Mouse (Mus musculus) limb, embryonic 11.5 days (tissue): ENCODE measurements around the gene Ypel1. TPM values are rescaled to one million over a fixed set of nuclear protein-coding genes. Genes with fewer than 3 reads are reported as not detected.
A peak's percentile ranks its signal among the peaks of the same experiment; 100 is the strongest.

Experiments used
- ATAC-seq: fragments of 200-750 bp; cut with Nextera tagmentation; 2 replicates; pipeline ENCODE4 v1.8.0; 2017; ENCODE audit warnings: low read depth; ENCODE audit not compliant: insufficient number of reproducible peaks, low FRiP score, low TSS enrichment
- DNase-seq: peaks from one replicate; pipeline ENCODE4 v3.0.0-alpha.2; 2015; ENCODE audit warnings: low spot score
- H3K27ac ChIP-seq: fragments of 300-500 bp; sonication (generic); replicated peaks from 2 replicates; pipeline ENCODE4 v1.5.1; 2014; ENCODE audit warnings: low read depth, mild to moderate bottlenecking, low read length
- H3K27me3 ChIP-seq: fragments of 300-500 bp; sonication (generic); 2 replicates; pipeline ENCODE4 v1.6.1; 2014; ENCODE audit warnings: mild to moderate bottlenecking, low read length, mixed read lengths; ENCODE audit not compliant: control insufficient read depth, insufficient read depth
- H3K36me3 ChIP-seq: fragments of 300-500 bp; sonication (generic); 2 replicates; pipeline ENCODE4 v1.6.1; 2014; ENCODE audit warnings: mild to moderate bottlenecking, low read length, moderate library complexity, mixed read lengths; ENCODE audit not compliant: control insufficient read depth, insufficient read depth
- H3K4me1 ChIP-seq: fragments of 300-500 bp; sonication (generic); 2 replicates; pipeline ENCODE4 v1.6.1; 2014; ENCODE audit warnings: low read length, mixed read lengths; ENCODE audit not compliant: control insufficient read depth, insufficient read depth
- H3K4me2 ChIP-seq: fragments of 300-500 bp; sonication (generic); 2 replicates; pipeline ENCODE4 v1.6.1; 2014; ENCODE audit warnings: low read depth, mild to moderate bottlenecking, moderate library complexity; ENCODE audit not compliant: severe bottlenecking
- H3K4me3 ChIP-seq: fragments of 300-500 bp; sonication (generic); 2 replicates; pipeline ENCODE4 v1.5.1; 2014; ENCODE audit warnings: low read depth, low read length
- H3K9ac ChIP-seq: fragments of 300-500 bp; sonication (generic); 2 replicates; pipeline ENCODE4 v1.6.1; 2014; ENCODE audit warnings: mild to moderate bottlenecking, low read length
- H3K9me3 ChIP-seq: fragments of 300-500 bp; sonication (generic); 2 replicates; pipeline ENCODE4 v1.6.1; 2016; ENCODE audit warnings: low read length; ENCODE audit not compliant: control insufficient read depth
- WGBS: fragments of 180-500 bp; shearing (Covaris S2); extraction: QIAGEN DNeasy Blood & Tissue Kit; methylation state at CpG from one replicate; pipeline ENCODE4 v1.1.7; 2014; 5-methylcytosine and 5-hydroxymethylcytosine counted together
- polyA plus RNA-seq: library from polyadenylated mRNA; unstranded; fragments of >200 nt; fragmentation: Nextera tagmentation; extraction: Ambion mirVana; gene quantifications from 2 replicates; pipeline ENCODE4 v1.2.1, GENCODE M21; 2014

Ypel1 gene
- polyA plus RNA-seq, 1 experiment from 2014 or later: 109 TPM

DNA sequence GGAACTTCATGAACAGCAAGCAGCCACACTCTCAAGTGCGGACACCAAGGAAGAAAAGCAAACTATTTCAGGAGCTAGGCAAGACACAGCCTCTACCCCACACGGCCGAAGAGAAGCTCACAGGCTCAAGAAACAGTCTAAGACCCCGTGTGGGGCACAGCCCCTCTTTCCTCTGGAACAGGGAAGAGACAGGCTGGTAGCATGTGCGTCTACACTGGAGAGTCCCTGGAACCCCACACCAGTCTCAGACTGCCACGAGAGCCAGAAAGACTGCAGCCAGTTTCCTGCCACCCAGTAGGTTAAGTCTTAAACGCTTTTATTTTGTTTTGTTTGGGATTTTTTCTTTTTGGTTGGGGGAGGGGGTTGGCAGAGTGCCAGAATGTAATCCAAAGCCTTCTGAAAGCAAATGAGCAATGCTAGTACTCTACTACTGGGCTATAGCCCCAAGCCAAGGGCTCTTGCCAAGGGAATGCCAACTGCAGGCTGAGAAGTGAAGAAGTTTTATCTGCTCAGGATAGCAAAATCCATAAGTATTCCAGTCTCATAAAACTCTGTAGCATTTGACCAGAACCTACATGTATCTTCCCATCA lies 33.2 kb downstream of the Ypel1 start:
- Histone ChIP-seq H3K36me3 (peaks cover 21% of the 10 kb centered on the region), H3K27me3 (no peaks in the 10 kb centered on the region), H3K27ac (no peak overlapping the region), H3K9ac (no peak overlapping the region), H3K9me3 (no peaks in the 10 kb centered on the region), H3K4me2 (0 out of 2 replicates have a peak overlapping the region, but pooled peaks have one; percentile 4), H3K4me3 (no peak overlapping the region), H3K4me1 (no peaks in the 10 kb centered on the region)
- no peak for DNase-seq
- WGBS: 82% methylated on average over 7 of the region's 7 CpGs
- no peak for ATAC-seq

DNA sequence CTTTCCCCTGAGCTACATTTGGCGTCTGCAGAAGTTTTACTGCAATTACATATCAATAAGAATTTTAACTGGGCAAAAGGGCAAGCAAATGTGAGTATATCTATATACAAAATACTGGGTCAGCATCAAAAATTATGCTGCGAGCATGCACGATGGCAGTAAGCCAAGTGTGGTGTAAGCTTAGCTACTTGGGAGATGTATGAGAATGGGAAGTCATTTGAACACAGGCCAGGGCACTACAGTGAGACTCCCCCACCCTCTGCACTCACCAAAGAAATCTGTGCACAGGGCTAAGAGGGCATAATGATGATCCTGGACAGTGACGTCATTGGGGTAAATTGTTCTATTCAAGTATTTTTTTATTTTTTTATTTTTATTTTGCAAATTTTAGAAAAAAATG lies 35.1 kb downstream of the Ypel1 start:
- Histone ChIP-seq H3K27me3 (no peaks in the 10 kb centered on the region), H3K4me2 (no peak overlapping the region), H3K4me3 (no peak overlapping the region), H3K27ac (no peak overlapping the region), H3K4me1 (no peaks in the 10 kb centered on the region), H3K36me3 (peaks cover 16% of the 10 kb centered on the region), H3K9me3 (no peaks in the 10 kb centered on the region), H3K9ac (no peak overlapping the region)
- 93% methylated on average over 4 of the region's 4 CpGs for WGBS
- DNase-seq (no peak), ATAC-seq (no peak)

DNA sequence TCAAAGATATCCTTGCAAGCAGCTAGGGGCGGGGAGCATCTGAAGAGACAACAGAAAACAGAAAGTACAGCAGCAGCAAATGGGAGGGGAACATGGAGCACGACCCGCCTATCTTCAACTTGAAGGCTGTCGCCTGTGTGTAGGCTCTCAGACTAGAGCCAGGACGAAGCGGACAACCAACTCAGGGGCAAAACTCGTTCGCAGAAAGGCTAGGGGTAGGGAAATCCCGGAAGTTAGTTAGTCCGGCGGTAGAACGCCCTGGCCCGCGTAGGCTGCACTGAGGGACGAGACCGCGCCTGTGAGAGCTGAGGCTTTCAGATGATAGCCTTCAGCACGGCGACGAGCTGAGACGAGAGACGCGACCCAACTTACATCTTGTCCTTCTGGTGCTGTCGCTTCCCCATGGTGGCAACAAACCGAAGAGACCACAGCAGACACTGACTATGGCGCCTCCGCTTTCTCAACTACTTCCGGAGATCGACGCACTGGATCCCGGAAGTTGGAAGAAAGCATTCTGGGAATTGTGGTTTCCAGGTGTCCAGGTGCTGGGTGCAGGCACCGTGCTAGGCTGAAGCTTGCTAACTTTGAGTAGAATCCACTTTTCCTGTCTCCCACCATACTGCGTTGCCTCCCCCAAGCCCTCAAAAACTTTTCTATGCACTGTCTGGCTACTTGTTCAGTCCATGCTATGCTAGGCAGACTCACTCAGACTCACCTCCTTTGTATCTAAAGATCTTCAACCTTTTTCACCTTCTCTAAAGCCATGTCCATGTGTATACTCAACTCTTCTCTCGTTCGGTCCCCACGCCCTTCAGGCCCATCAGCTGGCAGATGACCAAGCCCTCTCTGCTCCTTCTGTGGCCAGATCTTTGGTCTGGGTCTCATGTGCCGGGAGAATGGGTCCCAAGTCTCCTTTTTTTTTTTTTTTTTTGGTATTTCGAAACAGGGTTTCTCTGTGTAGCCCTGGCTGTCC lies 41.6 kb downstream of the Ypel1 start, which contains the start of gene Ppil2:
Gene Ppil2 (minus strand): TSS at position 487 of the 973 bp plus-strand sequence.
- peaks cover 10% of the 10 kb centered on the region for H3K36me3 ChIP-seq
- H3K9ac ChIP-seq: peak within 1 kb of the TSS; percentile 70
- no peaks in the 10 kb centered on the region for H3K27me3 ChIP-seq
- DNase-seq (peak; percentile 81), ATAC-seq (peak; percentile 81; the same call in 1 of the 2 replicates)
- 0 out of 2 replicates have a peak within 1 kb of the TSS, but pooled peaks have one; percentile 33 for H3K27ac ChIP-seq
- H3K4me3 ChIP-seq: peak within 1 kb of the TSS; percentile 79
- peak within 1 kb of the TSS; percentile 57 for H3K4me2 ChIP-seq
- 10% methylated on average over 38 of the region's 38 CpGs for WGBS
- no peaks in the 10 kb centered on the region for H3K4me1 ChIP-seq
- H3K9me3 ChIP-seq: no peaks in the 10 kb centered on the region

DNA sequence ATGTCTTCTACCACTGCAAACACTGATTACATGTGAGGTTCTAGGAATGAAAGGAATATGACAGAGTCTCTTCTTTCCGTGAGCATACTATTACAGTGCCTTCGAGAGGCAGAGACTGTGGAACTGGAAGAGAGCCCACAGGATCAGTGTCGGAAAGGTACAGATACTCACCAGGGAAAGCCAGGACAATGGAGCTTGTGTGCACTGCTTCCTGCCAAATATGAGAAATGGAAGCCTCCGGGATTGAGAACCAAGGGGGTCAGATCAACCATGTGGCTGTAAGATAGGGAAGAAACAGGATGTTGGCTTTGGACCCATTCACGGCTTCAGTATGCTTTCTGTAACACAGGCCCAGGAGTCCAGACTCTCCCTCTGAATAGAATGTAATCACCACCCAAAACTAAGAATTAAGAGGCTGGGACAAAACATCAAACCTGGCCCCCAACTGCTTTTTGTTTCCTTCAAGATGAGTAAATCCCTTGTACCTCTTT lies 47.9 kb downstream of the Ypel1 start:
- Histone ChIP-seq H3K36me3 (peaks cover 30% of the 10 kb centered on the region), H3K4me1 (no peaks in the 10 kb centered on the region), H3K9ac (no peak overlapping the region), H3K27me3 (no peaks in the 10 kb centered on the region), H3K4me3 (no peak overlapping the region), H3K27ac (no peak overlapping the region), H3K9me3 (no peaks in the 10 kb centered on the region), H3K4me2 (no peak overlapping the region)
- no peak for ATAC-seq
- 95% methylated on average over 5 of the region's 5 CpGs for WGBS
- no peak for DNase-seq

DNA sequence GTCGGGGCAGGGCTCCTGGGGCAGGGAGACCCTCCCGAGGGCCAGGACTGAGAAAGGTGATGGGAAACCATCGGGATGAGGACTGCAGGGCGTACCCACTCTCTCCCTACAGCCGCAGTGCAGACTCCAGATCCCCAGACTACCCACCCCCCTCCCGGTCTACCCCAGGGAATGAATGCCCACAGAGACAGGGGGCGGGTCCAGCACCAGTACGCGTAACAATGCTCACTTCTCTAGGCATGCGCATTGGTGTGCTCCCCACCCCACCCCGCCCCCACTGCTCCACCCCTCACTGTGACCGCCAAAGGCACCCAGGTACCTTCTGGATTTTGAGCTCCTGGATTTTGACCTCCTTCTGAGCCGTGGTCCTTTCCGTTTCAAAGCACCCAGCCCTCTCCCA lies 52.1 kb downstream of the Ypel1 start:
- Histone ChIP-seq H3K27ac (no peak overlapping the region), H3K27me3 (no peaks in the 10 kb centered on the region), H3K4me3 (no peak overlapping the region), H3K36me3 (peaks cover 23% of the 10 kb centered on the region), H3K9ac (no peak overlapping the region), H3K4me1 (peaks cover 3% of the 10 kb centered on the region), H3K4me2 (no peak overlapping the region), H3K9me3 (no peaks in the 10 kb centered on the region)
- WGBS: 68% methylated on average over 14 of the region's 14 CpGs
- no peak for DNase-seq
- no peak for ATAC-seq

DNA sequence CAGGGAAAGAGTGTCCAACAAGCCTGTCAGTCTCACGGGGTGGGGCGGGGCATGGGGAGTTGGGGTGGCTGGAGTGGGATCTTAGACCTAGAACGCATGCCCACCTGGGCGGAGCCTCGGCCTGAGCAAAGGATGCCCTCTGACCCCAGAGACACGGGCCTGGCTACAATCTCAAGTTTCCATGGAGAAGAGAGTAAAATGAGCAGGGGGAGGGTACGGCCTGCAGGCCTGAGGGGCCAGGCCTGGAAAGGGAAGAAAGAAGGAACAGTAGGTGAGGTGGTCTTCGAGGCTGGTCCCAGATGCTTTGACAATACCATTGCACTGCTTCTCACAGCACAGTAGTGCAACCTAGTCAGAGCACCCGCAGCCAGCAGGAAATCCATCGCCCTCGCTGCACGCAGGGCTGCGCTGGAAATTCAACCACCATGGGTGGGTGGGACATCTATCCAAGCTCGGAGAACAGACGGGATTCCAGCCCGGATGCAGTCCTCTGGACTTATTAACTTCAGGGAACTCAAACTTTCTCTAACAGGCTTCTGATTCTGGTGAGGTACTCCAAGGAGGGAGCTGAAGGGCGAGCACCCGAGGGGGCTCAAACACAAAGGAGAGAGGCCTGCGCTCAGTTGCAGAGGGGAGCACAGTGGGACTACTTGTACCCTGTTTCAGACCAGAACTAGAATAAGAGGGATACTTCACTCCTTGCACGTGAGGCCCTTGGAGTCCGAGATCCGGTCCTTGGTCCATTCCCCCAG lies 54.8 kb downstream of the Ypel1 start:
- DNase-seq (peak; percentile 77), ATAC-seq (peak; percentile 61; the same call in 1 of the 2 replicates)
- H3K9me3 ChIP-seq: no peaks in the 10 kb centered on the region
- no peaks in the 10 kb centered on the region for H3K27me3 ChIP-seq
- H3K27ac ChIP-seq: 0 out of 2 replicates have a peak overlapping the region, but pooled peaks have one; percentile 1
- H3K9ac ChIP-seq: peak overlapping the region; percentile 66
- H3K4me3 ChIP-seq: peak overlapping the region; percentile 56
- peaks cover 3% of the 10 kb centered on the region for H3K4me1 ChIP-seq
- peak overlapping the region; percentile 64 for H3K4me2 ChIP-seq
- under 1% methylated on average over 22 of the region's 22 CpGs for WGBS
- H3K36me3 ChIP-seq: peaks cover 18% of the 10 kb centered on the region

DNA sequence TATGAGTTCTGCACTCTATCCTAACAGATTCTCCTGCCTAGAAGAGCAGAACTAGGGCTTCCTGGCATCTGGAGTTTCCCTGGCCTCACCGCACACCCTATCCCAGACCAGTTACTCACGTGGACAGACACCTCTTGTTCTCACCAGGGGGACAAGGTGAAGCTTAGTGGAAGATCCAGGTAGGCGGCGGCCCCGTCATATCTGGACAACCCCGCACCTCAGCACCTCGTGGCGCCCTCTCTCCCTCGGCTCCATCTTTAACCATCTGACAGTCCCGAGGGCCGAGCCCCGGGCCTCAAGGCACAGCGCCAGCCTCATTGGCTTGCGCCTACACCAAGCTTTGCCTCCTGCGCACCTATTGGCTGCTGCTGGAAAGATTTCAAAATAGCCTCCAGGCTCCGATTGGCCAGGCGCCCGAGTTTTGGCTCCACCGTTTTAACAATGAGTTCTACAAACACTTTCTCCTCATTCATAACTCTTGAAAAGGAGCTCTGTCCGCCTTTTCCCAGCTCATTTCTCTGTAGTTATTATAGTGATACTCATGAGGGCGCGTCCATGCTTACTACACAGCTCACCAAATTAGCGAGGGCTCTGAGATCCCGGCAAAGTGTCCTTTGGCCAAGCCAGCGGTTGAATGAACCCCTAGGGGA lies 55.5 kb downstream of the Ypel1 start, which contains the start of gene 2610318N02Rik:
Gene 2610318N02Rik (minus strand): TSS at position 297 of the 650 bp plus-strand sequence.
- no peaks in the 10 kb centered on the region for H3K27me3 ChIP-seq
- peaks cover 17% of the 10 kb centered on the region for H3K36me3 ChIP-seq
- peak within 1 kb of the TSS; percentile 66 for H3K9ac ChIP-seq
- 1% methylated on average over 24 of the region's 25 CpGs for WGBS
- H3K4me1 ChIP-seq: peaks cover 3% of the 10 kb centered on the region
- peak within 1 kb of the TSS; percentile 56 for H3K4me3 ChIP-seq
- no peaks in the 10 kb centered on the region for H3K9me3 ChIP-seq
- peak; percentile 87 for ATAC-seq
- H3K4me2 ChIP-seq: peak within 1 kb of the TSS; percentile 64
- peak; percentile 90 for DNase-seq
- peak within 1 kb of the TSS; percentile 4; the same call in 1 of the 2 replicates for H3K27ac ChIP-seq
